Mouse (Mus musculus) limb, embryonic 14.5 days (tissue): ENCODE results near the gene Tmem199. TPM values are rescaled to one million over a fixed set of nuclear protein-coding genes. Genes with fewer than 3 reads are reported as not detected.

Source experiments
- ATAC-seq: fragments of 200-750 bp; cut with Nextera tagmentation; 2 replicates; pipeline ENCODE4 v1.8.0; 2017; ENCODE audit warnings: low read depth, moderate number of reproducible peaks, moderate TSS enrichment; ENCODE audit not compliant: low FRiP score
- DNase-seq: peaks from one replicate; pipeline ENCODE4 v3.0.0-alpha.2; 2015; ENCODE audit warnings: low spot score
- H3K27ac ChIP-seq: fragments of 300-500 bp; sonication (generic); replicated peaks from 2 replicates; pipeline ENCODE4 v1.5.1; 2014; ENCODE audit warnings: low read depth, mild to moderate bottlenecking, low read length, moderate library complexity, mixed read lengths
- H3K27me3 ChIP-seq: fragments of 300-500 bp; sonication (generic); 2 replicates; pipeline ENCODE4 v1.6.1; 2014; ENCODE audit warnings: low read length, mixed read lengths; ENCODE audit not compliant: control insufficient read depth, insufficient read depth
- H3K36me3 ChIP-seq: fragments of 300-500 bp; sonication (generic); 2 replicates; pipeline ENCODE4 v1.6.1; 2014; ENCODE audit warnings: mild to moderate bottlenecking, low read length, moderate library complexity, mixed read lengths; ENCODE audit not compliant: control insufficient read depth, insufficient read depth
- H3K4me1 ChIP-seq: fragments of 300-500 bp; sonication (generic); 2 replicates; pipeline ENCODE4 v1.6.1; 2014; ENCODE audit warnings: antibody characterized with exemption, low read length, mixed read lengths; ENCODE audit not compliant: control insufficient read depth, insufficient read depth
- H3K4me2 ChIP-seq: fragments of 300-500 bp; sonication (generic); replicated peaks from 2 replicates; pipeline ENCODE4 v1.6.1; 2014; ENCODE audit warnings: low read depth, mild to moderate bottlenecking, low read length, moderate library complexity; ENCODE audit not compliant: severe bottlenecking
- H3K4me3 ChIP-seq: fragments of 300-500 bp; sonication (generic); replicated peaks from 2 replicates; pipeline ENCODE4 v1.5.1; 2014; ENCODE audit warnings: low read length
- H3K9ac ChIP-seq: fragments of 300-500 bp; sonication (generic); 2 replicates; pipeline ENCODE4 v1.6.1; 2014; ENCODE audit warnings: mild to moderate bottlenecking, low read depth, low read length, moderate library complexity; ENCODE audit not compliant: severe bottlenecking
- H3K9me3 ChIP-seq: fragments of 300-500 bp; sonication (generic); 2 replicates; pipeline ENCODE4 v1.6.1; 2016; ENCODE audit warnings: low read length; ENCODE audit not compliant: control insufficient read depth
- POLR2A ChIP-seq: fragments of 200-500 bp; IDR thresholded peaks from 2 replicates; pipeline ENCODE4 v1.8.0; 2012; ENCODE audit warnings: inconsistent platforms, mild to moderate bottlenecking, moderate library complexity, borderline replicate concordance; ENCODE audit not compliant: insufficient read depth, insufficient read length; ENCODE audit errors: extremely low read depth
- WGBS: fragments of 180-500 bp; shearing (Covaris S2); extraction: QIAGEN DNeasy Blood & Tissue Kit; methylation state at CpG from one replicate; pipeline ENCODE4 v1.1.7; 2014; 5-methylcytosine and 5-hydroxymethylcytosine counted together
- polyA plus RNA-seq, 2 experiments: library from polyadenylated mRNA; depleted of rRNA in 1 of 2; stranded (reverse) in 1 of 2; unstranded in 1 of 2; fragments of >200 nt; fragmentation: Nextera tagmentation in 1 of 2; extraction: Ambion mirVana in 1 of 2; gene quantifications; 2 replicates each; pipeline versions ENCODE4 v1.2.1 to v1.2.3; 2012 to 2014

Gene Tmem199
- polyA plus RNA-seq (2012; rRNA removed), result 30.2 and 39.8 TPM in 2 replicates
- polyA plus RNA-seq (2014; fragmentation: Nextera tagmentation; extraction: Ambion mirVana), result 39.7 and 40.1 TPM in 2 replicates

GRCm38 (mm10) chr11:78512025-78512957, at the start of gene Tmem199, which contains the start of gene Poldip2:
Tmem199 (minus strand) TSS chr11:78512172.
Poldip2 (plus strand) TSS chr11:78512193.
- peaks cover 5% of the 10 kb centered on the region for H3K4me1 ChIP-seq
- H3K9ac ChIP-seq, result peak within 1 kb of the TSS; percentile 89
- peak; percentile 94 for TF ChIP-seq POLR2A
- no peaks in the 10 kb centered on the region for H3K9me3 ChIP-seq
- H3K27ac ChIP-seq, result peak within 1 kb of the TSS; percentile 84
- peak within 1 kb of the TSS; percentile 76 for H3K4me2 ChIP-seq
- H3K36me3 ChIP-seq, result peaks cover 50% of the 10 kb centered on the region
- H3K4me3 ChIP-seq, result peak within 1 kb of the TSS; percentile 78
- DNase-seq (peak; percentile 88), ATAC-seq (peak; percentile 96)
- 1% methylated on average over 40 of the region's 67 CpGs for WGBS
- no peaks in the 10 kb centered on the region for H3K27me3 ChIP-seq

- Histone ChIP-seq H3K9ac (no peak overlapping the region), H3K4me1 (no peaks in the 10 kb centered on the region), H3K36me3 (no peaks in the 10 kb centered on the region), H3K9me3 (no peaks in the 10 kb centered on the region), H3K27me3 (no peaks in the 10 kb centered on the region), H3K27ac (no peak overlapping the region), H3K4me3 (no peak overlapping the region), H3K4me2 (no peak overlapping the region)
- DNase-seq, result peak; percentile 79
- ATAC-seq, result peak; percentile 60; the same call in 1 of the 2 replicates
- no peak for TF ChIP-seq POLR2A
- WGBS, result 21% methylated on average over 4 of the region's 4 CpGs
These were observed 48.5 kb upstream of the Tmem199 start for GRCm38 (mm10) chr11:78560447-78560846.

- no peak for TF ChIP-seq POLR2A
- H3K27me3 ChIP-seq, result no peaks in the 10 kb centered on the region
These were observed 45.3 kb upstream of the Tmem199 start for GRCm38 (mm10) chr11:78557241-78557640.

GRCm38 (mm10) chr11:78556070-78556469, 44.1 kb upstream of the Tmem199 start:
- Histone ChIP-seq H3K27ac (no peak overlapping the region), H3K27me3 (no peaks in the 10 kb centered on the region), H3K4me1 (0 out of 2 replicates have a peak, but pooled peaks cover 1% of the 10 kb centered on the region), H3K4me2 (no peak overlapping the region), H3K9me3 (no peaks in the 10 kb centered on the region), H3K4me3 (no peak overlapping the region), H3K9ac (no peak overlapping the region), H3K36me3 (no peaks in the 10 kb centered on the region)
- DNase-seq, result no peak
- WGBS, result 75% methylated on average over 4 of the region's 4 CpGs
- ATAC-seq, result no peak
- no peak for TF ChIP-seq POLR2A

More at GRCm38 (mm10) chr11:78557241-78557640, 45.3 kb upstream of the Tmem199 start:
- WGBS, result 52% methylated on average over 8 of the region's 8 CpGs
- Histone ChIP-seq H3K4me2 (no peak overlapping the region), H3K27ac (no peak overlapping the region), H3K4me1 (no peaks in the 10 kb centered on the region), H3K4me3 (no peak overlapping the region), H3K9me3 (no peaks in the 10 kb centered on the region), H3K9ac (no peak overlapping the region), H3K36me3 (no peaks in the 10 kb centered on the region)
- no peak for DNase-seq
- ATAC-seq, result no peak

- Histone ChIP-seq H3K9me3 (no peaks in the 10 kb centered on the region), H3K4me1 (0 out of 2 replicates have a peak, but pooled peaks cover 3% of the 10 kb centered on the region), H3K27ac (no peak overlapping the region), H3K36me3 (no peaks in the 10 kb centered on the region), H3K4me2 (no peak overlapping the region), H3K27me3 (no peaks in the 10 kb centered on the region), H3K9ac (no peak overlapping the region), H3K4me3 (no peak overlapping the region)
- DNase-seq (no peak), ATAC-seq (no peak)
- no peak for TF ChIP-seq POLR2A
- 83% methylated on average over 3 of the region's 3 CpGs for WGBS
These were observed 43.7 kb upstream of the Tmem199 start for GRCm38 (mm10) chr11:78555623-78556022.
